Mouse (Mus musculus) left cerebral cortex, postnatal 10 days (tissue): ENCODE measurements around the gene Plxna4. TPM values are rescaled to one million over a fixed set of nuclear protein-coding genes. Genes with fewer than 3 reads are reported as not detected.

Source experiments
- DNase-seq, 2 experiments: peaks; one replicate each; pipeline ENCODE4 v3.0.0; 2021 to 2022; ENCODE audit warnings: low spot score in 2 of 2, mixed read lengths in 1 of 2; ENCODE audit errors: extremely low spot score in 1 of 2
- intact Hi-C: fragments of 180-260 bp; cut with DNase I; formaldehyde crosslinking; loops from one replicate; pipeline ENCODE4 v1.15.1; 2025
- total RNA-seq, 2 experiments: library from RNA; stranded (reverse); gene quantifications; 2 replicates each; pipeline ENCODE4 v1.2.3; 2021

Plxna4 gene
- total RNA-seq, 2 experiments from 2014 or later = 87.8 to 94.9 TPM

- no peak for DNase-seq
- intact Hi-C loops = no loop called here
Observed at GRCm38 (mm10) chr6:32243040-32243439, 345.0 kb downstream of the Plxna4 start.

DNA sequence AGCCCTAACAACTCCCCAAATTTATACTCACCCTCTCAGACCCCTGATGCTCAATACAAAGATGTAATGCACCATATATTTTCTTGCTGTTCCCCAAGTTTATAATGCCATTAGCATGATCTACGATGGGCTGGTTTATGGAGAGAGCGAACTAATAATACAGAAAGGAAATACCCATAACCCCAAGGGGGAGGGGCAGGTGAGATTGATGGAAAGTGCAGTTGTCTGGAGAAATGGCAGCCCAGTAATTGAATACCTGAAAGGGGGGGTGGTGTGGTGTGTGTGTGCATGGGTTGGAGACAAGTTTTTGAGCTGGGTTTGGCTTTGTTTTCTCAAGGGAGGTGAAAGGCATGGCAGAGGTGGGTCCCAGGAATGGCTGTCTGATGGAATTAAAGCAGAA lies 356.6 kb downstream of the Plxna4 start:
- intact Hi-C loops = no loop called here
- no peak for DNase-seq

- intact Hi-C loops = no loop called here
Observed at GRCm38 (mm10) chr6:32226636-32227035, 361.4 kb downstream of the Plxna4 start.

GRCm38 (mm10) chr6:32224007-32224703 lies 363.8 kb downstream of the Plxna4 start:
- peak in 1 of 2 experiments; percentile 8 for DNase-seq
- intact Hi-C loops = no loop called here

More at GRCm38 (mm10) chr6:32226636-32227035, 361.4 kb downstream of the Plxna4 start:
- DNase-seq = no peak

DNA sequence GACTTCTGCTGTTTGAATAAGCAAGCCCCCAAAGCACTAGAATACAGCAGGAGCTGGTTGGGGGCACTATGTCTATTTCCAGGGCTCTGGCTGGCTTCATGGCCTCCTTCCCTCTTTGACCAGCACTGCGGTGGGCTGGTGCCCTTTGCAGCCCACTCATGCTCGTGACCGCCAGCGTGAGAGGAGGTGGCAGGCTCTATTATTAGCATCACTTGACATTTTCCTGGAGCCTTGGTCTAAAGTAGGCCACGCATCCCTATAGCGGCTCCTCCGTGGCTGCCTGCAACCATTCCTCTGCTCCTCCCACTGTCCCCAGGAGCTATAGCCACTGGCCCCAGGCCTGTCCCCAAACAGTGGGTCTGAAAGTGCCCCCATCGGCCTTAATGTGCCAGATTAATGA lies 367.2 kb downstream of the Plxna4 start:
- intact Hi-C loops = no loop called here
- no peak for DNase-seq

DNA sequence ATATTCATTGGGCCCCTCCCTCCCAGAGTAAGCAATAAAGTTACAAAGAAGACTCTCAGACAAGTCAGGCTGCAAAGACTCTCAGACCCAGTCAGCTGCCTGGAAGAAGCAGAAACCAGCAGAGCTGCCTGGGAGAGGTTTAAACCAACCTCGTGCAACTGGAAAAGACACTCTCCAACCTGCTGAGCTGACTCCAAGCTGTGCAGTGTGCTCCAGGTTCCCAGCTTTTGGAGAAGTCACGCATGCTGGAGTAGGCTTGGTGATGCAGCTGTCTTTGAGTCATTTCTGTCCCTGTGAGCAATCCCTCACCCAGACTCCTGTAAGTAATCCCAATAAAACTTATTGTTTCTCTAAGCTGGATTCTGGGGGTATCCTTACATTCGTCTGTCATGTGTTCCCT lies 369.4 kb downstream of the Plxna4 start:
- DNase-seq = no peak
- intact Hi-C loops = loop anchor here (10.0 kb wide), 1 partner anchor 366 kb away; the partner anchor contains the start of gene Plxna4

GRCm38 (mm10) chr6:32212439-32212838 lies 375.6 kb downstream of the Plxna4 start:
- intact Hi-C loops = loop anchor here (10.0 kb wide), 1 partner anchor 372 kb away; the partner anchor contains the start of gene Plxna4
- DNase-seq = no peak

GRCm38 (mm10) chr6:32210139-32210538 lies 377.9 kb downstream of the Plxna4 start:
- no peak for DNase-seq
- intact Hi-C loops = loop anchor here (10.0 kb wide), 1 partner anchor 375 kb away; the partner anchor contains the start of gene Plxna4

DNA sequence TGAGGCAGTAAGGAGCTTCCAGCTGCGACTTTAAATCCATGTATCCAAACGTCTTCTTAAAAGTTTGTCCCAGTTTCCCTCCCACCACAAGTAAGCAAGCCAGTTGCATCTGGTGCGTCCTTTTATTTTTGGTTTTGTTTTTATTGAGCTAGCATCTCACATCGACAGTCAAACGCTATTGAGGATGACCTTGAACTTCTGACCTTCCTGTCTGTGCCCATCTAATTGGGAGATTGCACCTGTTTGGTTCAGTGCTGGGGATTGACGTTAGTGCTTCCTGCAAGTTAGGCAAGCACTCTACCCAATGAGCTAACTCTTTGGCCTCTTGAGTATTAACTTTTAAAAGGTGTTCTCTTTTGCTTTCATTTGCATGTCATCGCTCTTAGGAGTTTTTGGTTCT lies 379.0 kb downstream of the Plxna4 start:
- no peak for DNase-seq
- intact Hi-C loops = no loop called here

- no peak for DNase-seq
- intact Hi-C loops = no loop called here
Observed at GRCm38 (mm10) chr6:32204253-32204652, 383.7 kb downstream of the Plxna4 start.

- intact Hi-C loops = no loop called here
Observed at GRCm38 (mm10) chr6:32203389-32203788, 384.6 kb downstream of the Plxna4 start.

DNA sequence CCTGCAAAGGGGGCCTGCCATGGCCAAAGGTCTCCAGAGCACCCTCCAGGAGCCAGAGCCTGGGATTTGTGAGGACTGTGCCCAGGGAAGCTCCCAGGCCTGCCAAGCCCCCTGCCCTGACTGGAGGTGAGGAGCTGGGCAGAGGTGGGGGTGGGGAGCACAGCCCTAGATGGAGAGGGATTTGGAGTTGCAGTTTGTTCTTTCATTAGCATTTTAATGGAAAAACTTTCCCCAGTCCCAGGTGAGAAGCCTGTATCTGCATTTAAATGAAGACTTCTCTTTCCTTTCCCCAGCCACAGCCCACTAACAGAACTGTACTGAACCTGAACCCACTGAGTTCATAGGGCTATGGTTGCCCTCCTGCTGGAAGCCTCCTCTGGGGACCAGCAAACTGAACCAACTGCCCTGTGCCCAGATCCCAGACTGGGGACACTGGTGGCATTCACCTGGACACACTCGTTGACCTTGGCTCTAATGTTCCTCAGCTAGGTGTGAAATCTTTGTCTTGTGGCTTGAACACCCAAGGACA lies 385.3 kb downstream of the Plxna4 start:
- DNase-seq = no peak
- intact Hi-C loops = no loop called here

More at GRCm38 (mm10) chr6:32203389-32203788, 384.6 kb downstream of the Plxna4 start:
- DNase-seq = no peak

DNA sequence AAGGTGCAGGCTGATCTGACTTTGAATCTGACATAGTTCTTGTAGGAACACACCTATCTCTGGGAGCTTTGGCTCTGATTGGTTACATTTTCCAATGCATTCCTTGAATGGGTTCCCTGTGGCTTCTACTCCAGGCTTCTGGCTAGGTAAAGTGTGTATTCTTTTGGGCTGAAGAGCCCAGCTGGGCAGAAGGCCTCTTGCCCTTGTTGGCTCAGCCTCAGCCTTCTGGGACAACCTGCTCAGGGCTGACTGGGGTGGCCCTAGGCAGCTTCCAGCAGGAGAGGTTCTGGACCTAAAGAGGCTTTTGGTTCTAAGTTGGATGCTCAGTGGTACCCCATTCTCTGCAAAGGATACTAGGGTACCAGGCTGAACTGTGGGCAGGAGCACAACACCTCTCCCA lies 386.5 kb downstream of the Plxna4 start:
- DNase-seq = no peak
- intact Hi-C loops = no loop called here

DNA sequence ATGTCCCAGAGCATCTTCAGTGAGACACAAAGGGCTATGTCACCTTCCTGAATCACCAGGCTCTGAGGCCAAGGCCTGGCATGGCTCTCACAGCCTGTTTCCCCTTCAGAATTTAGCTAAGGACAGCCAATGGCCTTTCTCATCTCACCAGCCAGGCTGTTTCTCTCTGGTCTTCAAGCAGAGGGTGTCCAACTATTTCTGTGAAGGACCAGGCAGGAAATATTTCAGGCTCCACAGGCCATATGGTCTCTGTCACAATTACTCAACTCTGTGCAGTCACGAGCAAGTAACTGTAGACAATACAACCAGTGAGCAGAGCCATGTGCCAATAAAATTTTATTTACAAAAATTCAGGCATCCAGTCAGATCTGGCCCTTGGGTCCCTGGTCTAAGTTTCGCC lies 388.4 kb downstream of the Plxna4 start:
- no peak for DNase-seq
- intact Hi-C loops = no loop called here

GRCm38 (mm10) chr6:32196913-32197312 lies 391.1 kb downstream of the Plxna4 start:
- intact Hi-C loops = no loop called here
- DNase-seq = no peak

DNA sequence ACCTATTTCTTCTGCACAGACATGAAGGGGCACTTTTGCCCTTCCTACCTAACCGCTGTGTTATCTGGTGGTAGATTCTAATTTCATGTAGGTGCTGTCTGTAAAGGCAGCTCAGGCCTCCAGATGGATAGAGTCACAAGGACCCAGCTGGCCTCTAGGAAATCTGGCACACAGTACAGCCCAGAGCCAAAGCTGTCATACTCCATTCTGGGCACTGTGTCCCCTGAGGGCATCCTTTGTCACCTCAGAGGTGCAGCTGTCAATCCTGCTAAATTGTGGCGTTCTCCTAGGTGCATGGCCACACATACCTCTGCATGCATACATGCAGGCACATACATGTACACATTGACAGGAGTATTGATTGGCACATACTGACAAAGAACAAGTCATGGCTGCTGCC lies 394.9 kb downstream of the Plxna4 start:
- intact Hi-C loops = no loop called here
- DNase-seq = no peak

DNA sequence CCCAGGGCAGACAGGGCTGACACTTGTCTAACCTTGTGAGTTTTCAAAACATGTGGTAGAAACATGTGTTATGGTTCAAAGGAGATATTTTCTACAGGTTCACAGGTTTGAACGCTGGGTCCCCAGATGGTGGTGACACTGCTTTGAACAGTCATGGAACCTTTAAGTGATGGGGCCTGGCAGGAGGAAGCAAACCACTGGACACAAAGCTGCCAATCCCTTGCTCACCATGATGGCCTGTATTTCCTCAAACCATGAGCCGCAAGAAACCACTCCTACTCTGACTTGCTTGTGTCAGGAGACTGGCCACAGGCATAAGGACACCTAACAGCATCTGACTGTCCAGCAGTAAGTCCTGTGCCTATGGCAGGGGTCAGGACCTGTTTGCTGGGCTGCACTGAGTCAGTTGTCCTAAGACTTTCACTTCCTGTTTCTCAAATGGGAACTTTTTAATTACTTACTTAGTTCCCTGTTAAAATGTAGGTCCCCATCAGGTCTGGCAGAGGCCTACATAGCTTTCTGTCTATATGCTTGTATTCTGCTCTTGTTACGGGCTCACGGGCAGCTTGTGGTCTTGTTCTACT lies 403.5 kb downstream of the Plxna4 start:
- intact Hi-C loops = loop anchor here (5.0 kb wide), 1 partner anchor 247 kb away; no protein-coding TSS in a partner anchor
- no peak for DNase-seq

DNA sequence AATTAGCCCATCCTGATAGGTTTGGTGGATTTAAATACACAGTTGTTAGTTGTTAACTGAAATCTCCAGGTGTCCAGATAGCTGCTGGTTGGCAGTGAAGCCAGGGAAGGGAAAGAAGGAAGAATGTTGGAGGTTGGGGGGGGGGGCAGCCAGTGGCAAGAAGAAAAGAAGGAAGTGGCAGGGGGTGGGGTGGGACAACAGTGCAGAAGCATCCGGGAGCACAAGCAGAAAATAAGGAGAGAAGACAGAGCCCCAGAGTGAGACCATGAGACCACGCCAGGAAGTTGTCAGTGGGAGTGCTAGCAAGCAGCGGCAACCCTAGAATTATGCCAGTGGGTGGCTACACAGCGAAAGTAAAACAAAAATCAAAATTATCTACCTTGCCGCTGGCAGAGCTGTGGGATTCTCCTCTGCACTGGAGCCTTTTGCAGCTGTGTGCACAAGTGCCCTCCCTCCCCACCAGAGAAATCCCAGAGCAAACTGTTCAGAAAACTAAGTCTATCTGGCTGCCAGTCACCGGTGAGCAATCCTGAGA lies 404.3 kb downstream of the Plxna4 start:
- no peak for DNase-seq
- intact Hi-C loops = loop anchor here (5.0 kb wide), 1 partner anchor 246 kb away; no protein-coding TSS in a partner anchor

- no peak for DNase-seq
- intact Hi-C loops = loop anchor here (5.0 kb wide), 1 partner anchor 243 kb away; no protein-coding TSS in a partner anchor
Observed at GRCm38 (mm10) chr6:32180012-32180358, 408.0 kb downstream of the Plxna4 start.
